Mouse (Mus musculus) liver, embryonic 14.5 days (tissue): ENCODE measurements at regions not wholly inside any gene's neighbourhood (a gene's known extent, or its start where the extent isn't known, plus 50 kb on each side); places are given as distances from the start of the nearest gene placed in this dataset.

ENCODE experiments used
- ATAC-seq: fragments of 200-750 bp; cut with Nextera tagmentation; 2 replicates; pipeline ENCODE4 v1.8.0; 2017; ENCODE audit warnings: moderate number of reproducible peaks, mild to moderate bottlenecking, moderate library complexity; ENCODE audit not compliant: insufficient read depth
- DNase-seq, 3 experiments: peaks; one replicate each; pipeline ENCODE4 v3.0.0-alpha.2; 2012 to 2013; ENCODE audit warnings: low read depth in 3 of 3, low spot score in 3 of 3
- H3K27ac ChIP-seq: fragments of 300-500 bp; sonication (generic); 2 replicates; pipeline ENCODE4 v1.5.1; 2014; ENCODE audit warnings: moderate library complexity, mild to moderate bottlenecking, control low read depth, inconsistent platforms
- H3K27me3 ChIP-seq: fragments of 300-500 bp; sonication (generic); 2 replicates; pipeline ENCODE4 v1.6.1; 2014; ENCODE audit warnings: mild to moderate bottlenecking, low read length, moderate library complexity; ENCODE audit not compliant: control insufficient read depth, insufficient read depth
- H3K36me3 ChIP-seq: fragments of 300-500 bp; sonication (generic); replicated peaks from 2 replicates; pipeline ENCODE4 v1.6.1; 2014; ENCODE audit warnings: low read depth; ENCODE audit not compliant: control insufficient read depth, insufficient read depth
- H3K4me1 ChIP-seq, 2 experiments: fragments of 200-500 bp in 1 of 2; fragments of 300-500 bp in 1 of 2; sonication (generic) in 1 of 2; replicated peaks; 2 replicates each; pipeline ENCODE4 v1.6.1; 2012 to 2014; ENCODE audit warnings: antibody characterized with exemption in 1 of 2, inconsistent platforms in 1 of 2, low read length in 1 of 2; ENCODE audit not compliant: control insufficient read depth in 2 of 2, insufficient read depth in 2 of 2
- H3K4me2 ChIP-seq: fragments of 300-500 bp; sonication (generic); 2 replicates; pipeline ENCODE4 v1.6.1; 2014; ENCODE audit warnings: low read depth, mild to moderate bottlenecking, control low read depth, moderate library complexity
- H3K4me3 ChIP-seq, 2 experiments: fragments of 200-500 bp in 1 of 2; fragments of 300-500 bp in 1 of 2; sonication (generic) in 1 of 2; 2 replicates each; pipeline ENCODE4 v1.5.1; 2012 to 2014; ENCODE audit warnings: low read depth in 2 of 2, low read length in 2 of 2, mild to moderate bottlenecking in 2 of 2, control low read depth in 1 of 2, inconsistent platforms in 1 of 2, moderate library complexity in 1 of 2; ENCODE audit not compliant: insufficient read depth in 1 of 2
- H3K9ac ChIP-seq: fragments of 300-500 bp; sonication (generic); replicated peaks from 2 replicates; pipeline ENCODE4 v1.6.1; 2014; ENCODE audit warnings: mild to moderate bottlenecking, control low read depth, moderate library complexity
- H3K9me3 ChIP-seq: fragments of 300-500 bp; sonication (generic); 2 replicates; pipeline ENCODE4 v1.6.1; 2016; ENCODE audit warnings: low read length, mixed read lengths; ENCODE audit not compliant: control insufficient read depth
- CTCF ChIP-seq: IDR thresholded peaks from 2 replicates; pipeline ENCODE4 v1.5.1; 2016; ENCODE audit warnings: antibody characterized with exemption, low read depth, control low read depth
- EP300 ChIP-seq: IDR thresholded peaks from 2 replicates; pipeline ENCODE4 v1.6.1; 2016; ENCODE audit warnings: antibody characterized with exemption, low read depth
- WGBS: fragments of 180-500 bp; shearing (Covaris S2); extraction: QIAGEN DNeasy Blood & Tissue Kit; methylation state at CpG from one replicate; pipeline ENCODE4 v1.1.7; 2014; ENCODE audit not compliant: insufficient replicate concordance; 5-methylcytosine and 5-hydroxymethylcytosine counted together

DNA sequence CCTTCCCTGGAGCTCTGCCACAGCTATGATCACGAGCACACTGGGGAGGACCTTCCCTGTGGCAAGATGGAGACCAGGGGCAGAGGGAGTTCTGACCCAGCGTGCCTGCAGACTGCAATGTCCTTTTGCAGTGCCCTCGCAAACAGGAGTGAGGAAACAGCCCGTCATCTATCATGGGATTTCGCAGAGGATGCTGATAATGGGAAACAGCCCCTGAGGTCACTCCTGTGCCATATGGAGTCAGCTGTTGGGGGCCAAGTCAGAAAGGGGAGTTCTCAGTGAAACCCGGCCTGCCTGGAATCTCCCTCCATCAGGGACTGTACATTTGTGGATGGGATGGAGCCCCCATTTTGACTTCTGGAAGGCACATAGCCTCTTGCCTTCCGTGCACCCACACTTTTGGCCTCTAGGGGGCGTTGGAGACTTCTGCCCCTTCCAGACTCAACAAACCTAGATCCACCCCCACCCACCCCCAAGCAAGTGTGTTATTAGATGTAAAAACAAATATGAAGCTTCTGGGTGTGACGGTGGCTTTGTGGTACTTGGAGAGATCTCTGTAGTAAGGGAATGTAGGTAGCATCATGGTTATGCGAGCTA, 98.1 kb downstream of the Kdr start:
- Histone ChIP-seq H3K27me3 (no peaks in the 10 kb centered on the region), H3K9me3 (no peaks in the 10 kb centered on the region), H3K27ac (no peak overlapping the region), H3K4me2 (no peak overlapping the region), H3K4me3 (no peak overlapping the region), H3K4me1 (0 out of 4 replicates have a peak, but pooled peaks cover 0 to 2% of the 10 kb centered on the region in 2 experiments), H3K9ac (no peak overlapping the region), H3K36me3 (no peaks in the 10 kb centered on the region)
- DNase-seq (no peak), ATAC-seq (no peak)
- WGBS = 47% methylated on average over 10 of the region's 10 CpGs
- TF ChIP-seq EP300 = no peak
- peak; percentile 61 for TF ChIP-seq CTCF

DNA sequence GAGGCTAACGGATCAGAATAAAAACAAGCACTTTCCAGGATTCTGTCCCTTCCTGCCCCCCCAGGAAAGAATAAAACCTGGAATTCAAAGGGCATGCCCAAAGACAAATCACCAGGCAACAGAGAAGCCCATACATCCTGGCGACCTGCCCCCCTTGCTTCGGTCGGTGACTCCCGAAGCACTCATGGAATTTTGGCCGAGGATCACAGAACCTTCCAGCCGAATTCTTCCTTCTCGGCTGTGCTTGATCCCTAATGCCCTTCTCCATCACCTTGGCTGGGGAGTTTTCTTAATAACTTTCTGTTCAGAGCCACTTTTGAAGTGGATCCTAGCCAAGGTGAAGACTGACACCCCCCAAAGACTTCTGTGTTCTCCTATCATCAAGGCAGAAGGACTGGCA, 99.9 kb downstream of the Kdr start:
- TF ChIP-seq EP300 (no peak), CTCF (no peak)

DNA sequence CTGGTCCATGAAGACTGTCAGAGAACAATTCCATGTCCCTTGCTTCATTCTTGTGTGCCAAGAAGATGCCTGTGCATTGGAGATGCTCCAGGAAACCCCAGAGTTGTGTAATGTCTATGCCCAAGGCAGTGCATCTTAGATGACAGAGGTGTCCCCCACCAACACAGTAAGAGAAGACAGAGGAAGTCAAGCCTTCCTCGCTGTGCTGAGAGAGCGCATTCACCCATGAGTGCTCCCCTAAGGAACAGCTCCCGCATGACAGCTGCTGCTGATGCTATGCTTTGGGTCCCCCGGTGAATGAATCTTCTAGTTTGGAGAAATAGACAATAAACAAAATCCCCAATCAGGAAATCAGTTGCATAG, 100.7 kb downstream of the Kdr start:
- Histone ChIP-seq H3K9me3 (no peaks in the 10 kb centered on the region), H3K27ac (no peak overlapping the region), H3K4me3 (no peak overlapping the region), H3K9ac (no peak overlapping the region), H3K4me2 (no peak overlapping the region), H3K4me1 (0 out of 4 replicates have a peak, but pooled peaks cover 0 to 2% of the 10 kb centered on the region in 2 experiments), H3K36me3 (no peaks in the 10 kb centered on the region), H3K27me3 (no peaks in the 10 kb centered on the region)
- ATAC-seq (no peak), DNase-seq (no peak)
- WGBS = 27% methylated on average over 4 of the region's 4 CpGs
- no peak for TF ChIP-seq CTCF
- no peak for TF ChIP-seq EP300

More for the DNA sequence above, 99.9 kb downstream of the Kdr start:
- H3K27ac ChIP-seq = no peak overlapping the region
- no peaks in the 10 kb centered on the region for H3K36me3 ChIP-seq
- no peak overlapping the region for H3K9ac ChIP-seq
- H3K9me3 ChIP-seq = no peaks in the 10 kb centered on the region
- H3K4me2 ChIP-seq = no peak overlapping the region
- 74% methylated on average over 8 of the region's 8 CpGs for WGBS
- no peak for DNase-seq
- H3K4me3 ChIP-seq = no peak overlapping the region
- no peaks in the 10 kb centered on the region for H3K27me3 ChIP-seq
- no peak for ATAC-seq
- H3K4me1 ChIP-seq = 0 out of 4 replicates have a peak, but pooled peaks cover 0 to 2% of the 10 kb centered on the region in 2 experiments

DNA sequence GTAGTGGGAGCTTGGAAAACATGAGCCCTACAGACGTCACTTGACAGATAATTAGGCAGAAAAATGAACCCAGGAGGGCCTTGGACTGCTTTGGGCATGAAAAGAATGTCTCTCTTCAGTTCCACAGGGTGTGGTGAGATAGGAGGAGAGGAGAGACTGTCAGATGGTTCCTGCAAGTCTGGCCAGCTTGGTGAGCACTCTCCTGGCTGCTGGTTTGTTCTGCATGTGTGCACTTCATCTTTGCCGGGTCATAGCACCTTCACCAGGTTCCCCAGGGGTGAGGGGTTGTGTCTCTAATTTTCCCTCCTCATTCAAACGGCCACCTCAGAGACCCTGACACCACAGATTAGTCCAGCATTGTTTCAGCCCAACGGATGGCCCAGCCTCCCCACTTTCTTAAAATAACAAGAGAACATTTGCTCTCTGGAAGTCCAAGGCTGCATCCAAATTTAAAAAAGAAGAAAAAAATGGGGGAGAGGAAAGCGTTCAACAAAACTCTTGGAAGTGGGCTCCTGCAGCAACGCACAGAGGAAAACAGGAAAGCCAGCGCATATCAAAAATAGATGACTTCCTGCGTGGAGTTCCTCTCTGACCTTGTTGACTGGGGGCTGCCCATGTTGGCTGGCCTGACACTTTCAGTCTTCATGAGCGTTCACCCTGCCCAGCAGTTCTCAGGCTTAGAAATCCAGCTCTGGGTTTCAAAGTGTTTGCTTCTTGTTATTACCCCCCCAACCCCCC, 101.2 kb downstream of the Kdr start:
- H3K4me1 ChIP-seq = 0 out of 4 replicates have a peak, but pooled peaks cover 0 to 2% of the 10 kb centered on the region in 2 experiments
- H3K36me3 ChIP-seq = no peaks in the 10 kb centered on the region
- DNase-seq = no peak
- H3K9me3 ChIP-seq = no peaks in the 10 kb centered on the region
- no peak overlapping the region for H3K4me2 ChIP-seq
- TF ChIP-seq EP300 (no peak), CTCF (no peak)
- no peaks in the 10 kb centered on the region for H3K27me3 ChIP-seq
- H3K27ac ChIP-seq = no peak overlapping the region
- 9% methylated on average over 9 of the region's 9 CpGs for WGBS
- H3K4me3 ChIP-seq = no peak overlapping the region
- no peak for ATAC-seq
- H3K9ac ChIP-seq = no peak overlapping the region

DNA sequence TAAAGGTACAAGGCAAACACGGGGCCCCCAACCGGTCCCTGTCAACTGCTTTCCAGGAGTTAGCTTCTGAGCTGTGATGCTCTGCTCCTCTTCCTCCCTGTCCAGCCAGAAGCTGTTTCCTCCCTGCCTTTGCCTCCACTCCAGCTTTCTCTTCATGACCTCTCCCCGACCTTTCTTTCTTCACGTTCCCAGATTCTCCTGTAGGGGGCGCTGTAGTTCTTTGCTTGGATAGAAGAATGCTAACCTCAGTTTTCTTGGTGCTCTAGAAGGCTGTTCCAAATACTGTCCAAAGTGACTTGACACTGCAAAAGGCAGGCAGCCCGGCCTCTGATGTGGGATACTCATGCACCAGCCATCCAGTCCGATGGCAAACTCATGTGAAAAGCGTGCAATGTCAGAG, 107.1 kb downstream of the Kdr start:
- no peak overlapping the region for H3K27ac ChIP-seq
- TF ChIP-seq EP300 (no peak), CTCF (peak; percentile 80)
- no peak overlapping the region for H3K4me2 ChIP-seq
- 16% methylated on average over 8 of the region's 8 CpGs for WGBS
- no peaks in the 10 kb centered on the region for H3K27me3 ChIP-seq
- no peaks in the 10 kb centered on the region for H3K9me3 ChIP-seq
- peak; percentile 44 to 56 (median 44) for DNase-seq
- ATAC-seq = no peak
- no peaks in the 10 kb centered on the region for H3K36me3 ChIP-seq
- H3K4me1 ChIP-seq = no peaks in the 10 kb centered on the region
- H3K4me3 ChIP-seq = no peak overlapping the region
- no peak overlapping the region for H3K9ac ChIP-seq
